Mouse (Mus musculus) spleen, adult 12 weeks (tissue): ENCODE results near the gene Ube2d1.
A peak's percentile ranks its signal among the peaks of the same experiment; 100 is the strongest.

Experiments
- DNase-seq: peaks from one replicate; pipeline ENCODE4 v3.0.0; 2022; ENCODE audit warnings: low spot score

The Ube2d1 gene

DNA sequence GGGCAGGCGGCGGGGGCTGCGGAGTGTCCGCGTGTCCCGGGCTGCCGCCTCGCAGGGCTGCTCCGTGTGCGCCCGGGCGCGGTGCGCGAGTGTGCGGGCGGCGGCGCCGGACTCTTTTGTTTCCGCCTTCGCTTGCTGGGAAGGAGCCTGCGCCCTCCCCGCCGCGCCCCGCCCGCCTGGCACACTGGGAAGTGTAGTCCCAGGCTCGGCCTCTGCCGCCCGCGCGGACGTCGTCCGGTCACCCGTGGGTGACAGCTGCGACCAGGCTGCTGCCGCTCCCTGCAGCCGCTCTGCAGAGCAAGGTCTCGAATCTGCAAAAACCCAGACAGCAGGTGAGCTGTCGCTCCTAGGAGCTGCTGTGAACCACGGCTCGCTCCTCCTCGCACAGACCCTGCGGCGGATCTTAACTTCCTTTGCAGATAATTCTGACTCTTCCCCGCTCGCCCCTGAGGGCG, at the start of gene Ube2d1:
Gene Ube2d1 (minus strand): TSS at position 137 of the 455 bp plus-strand sequence.
- peak; percentile 40 for DNase-seq

DNA sequence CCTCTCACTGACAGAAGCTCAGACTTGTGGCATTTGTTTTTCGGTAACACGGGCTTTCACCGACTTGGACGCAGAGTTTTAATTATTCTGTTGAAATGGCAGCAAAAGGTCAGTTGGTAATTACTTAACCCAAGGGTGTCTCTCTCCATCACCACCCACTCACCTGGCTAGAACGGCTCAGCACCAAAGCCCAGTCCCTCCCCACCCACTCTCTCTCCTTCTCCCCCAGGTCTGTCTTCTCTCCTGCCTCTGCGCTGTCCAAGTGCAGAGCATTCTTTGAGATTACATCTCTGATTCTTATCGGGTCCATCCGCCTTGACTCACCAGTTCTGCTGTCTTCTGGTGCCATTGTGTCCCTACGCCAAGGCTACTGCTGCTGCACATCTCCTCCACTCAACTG, 47.8 kb upstream of the Ube2d1 start:
- DNase-seq, result no peak

DNA sequence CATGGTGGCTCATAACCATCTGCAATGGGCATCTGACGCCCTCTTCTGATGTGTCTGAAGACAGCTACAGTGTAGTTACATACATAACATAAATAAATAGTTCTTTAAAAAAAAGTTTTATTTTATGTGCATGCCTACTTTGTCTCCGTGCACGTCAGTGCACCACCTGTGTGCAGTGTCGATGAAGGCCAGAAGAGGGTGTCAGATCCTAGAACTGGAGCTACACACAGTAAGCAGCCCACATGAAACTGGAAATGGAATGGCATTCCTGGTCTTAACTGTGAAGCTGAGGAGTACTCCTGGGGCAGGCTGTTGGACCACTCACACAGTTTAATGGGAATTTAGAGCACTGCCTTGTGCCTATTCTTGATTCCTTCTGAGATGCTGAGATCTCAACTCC, 47.3 kb upstream of the Ube2d1 start:
- no peak for DNase-seq

DNA sequence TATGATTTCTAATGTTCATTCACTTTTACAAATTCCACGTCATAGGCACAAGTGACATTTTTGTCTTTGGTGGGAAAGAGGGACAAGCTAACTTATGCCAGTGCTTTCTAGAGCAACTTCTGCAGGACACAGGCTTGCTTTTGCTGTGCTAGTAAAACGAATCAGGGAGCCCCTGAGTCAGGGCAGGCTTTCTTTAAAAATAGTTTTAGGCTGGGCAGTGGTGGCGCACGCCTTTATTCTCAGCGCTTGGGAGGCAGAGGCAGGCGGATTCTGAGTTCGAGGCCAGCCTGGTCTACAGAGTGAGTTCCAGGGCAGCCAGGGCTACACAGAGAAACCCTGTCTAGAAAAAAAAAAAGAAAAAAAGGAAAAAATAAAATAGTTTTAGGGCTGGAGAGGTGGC, 46.8 kb upstream of the Ube2d1 start:
- no peak for DNase-seq

DNA sequence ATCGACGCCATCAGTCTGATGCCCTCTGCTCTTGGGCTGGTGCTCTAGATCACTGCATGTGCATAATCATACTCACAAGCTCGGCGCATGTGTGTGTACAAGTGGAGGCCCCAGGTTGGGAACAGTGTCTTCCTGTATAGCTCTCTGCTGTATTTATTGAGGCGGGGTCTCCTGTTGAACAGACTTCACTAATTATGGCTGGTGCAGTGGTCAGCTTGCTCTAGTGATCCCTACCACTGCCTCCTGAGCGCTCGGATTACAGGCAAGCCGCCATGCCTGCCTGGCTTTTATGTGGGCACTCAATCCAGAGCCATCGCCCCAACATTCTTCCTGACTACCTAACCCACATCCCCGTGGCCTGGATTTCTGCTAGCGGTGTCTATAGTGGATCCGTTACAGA, 45.0 kb upstream of the Ube2d1 start:
- no peak for DNase-seq

DNA sequence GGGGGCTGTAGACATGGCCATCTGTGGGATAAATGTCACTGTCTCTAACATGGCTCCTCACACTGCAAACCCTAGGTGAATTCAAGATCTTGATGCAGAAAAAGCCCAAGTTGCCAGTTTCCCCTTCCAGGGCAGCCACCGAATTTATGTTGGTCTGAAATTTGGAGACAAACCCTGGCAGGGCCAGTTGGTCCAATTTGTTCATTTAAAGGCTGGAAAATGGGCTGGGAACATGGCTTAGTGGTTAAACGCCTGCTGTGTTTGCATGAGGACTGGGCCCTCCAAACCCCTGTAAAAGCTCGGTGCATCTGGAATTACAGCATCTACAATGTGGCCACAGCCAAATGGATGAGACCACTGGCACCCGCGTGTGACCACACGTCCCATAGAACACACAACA, 44.2 kb upstream of the Ube2d1 start:
- DNase-seq, result no peak

DNA sequence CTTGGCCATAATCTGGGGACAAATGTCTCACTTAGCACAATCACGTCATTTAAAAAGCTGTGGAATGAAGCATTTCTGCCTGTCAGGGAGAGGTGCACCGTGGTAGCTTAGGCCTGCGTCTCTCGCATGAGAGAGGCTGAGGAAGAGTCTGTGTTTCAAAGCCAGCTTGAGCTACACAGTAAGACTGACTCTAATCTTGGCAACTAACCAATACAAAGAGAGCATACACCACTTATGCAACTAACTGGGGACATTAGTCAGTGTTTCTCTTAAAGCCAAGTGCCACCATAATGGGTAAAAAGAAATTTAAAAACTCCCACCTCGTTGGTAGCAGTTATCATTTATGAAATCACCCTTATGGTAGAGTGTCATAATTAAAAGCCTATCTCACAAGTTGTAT, 43.8 kb upstream of the Ube2d1 start:
- DNase-seq, result no peak

DNA sequence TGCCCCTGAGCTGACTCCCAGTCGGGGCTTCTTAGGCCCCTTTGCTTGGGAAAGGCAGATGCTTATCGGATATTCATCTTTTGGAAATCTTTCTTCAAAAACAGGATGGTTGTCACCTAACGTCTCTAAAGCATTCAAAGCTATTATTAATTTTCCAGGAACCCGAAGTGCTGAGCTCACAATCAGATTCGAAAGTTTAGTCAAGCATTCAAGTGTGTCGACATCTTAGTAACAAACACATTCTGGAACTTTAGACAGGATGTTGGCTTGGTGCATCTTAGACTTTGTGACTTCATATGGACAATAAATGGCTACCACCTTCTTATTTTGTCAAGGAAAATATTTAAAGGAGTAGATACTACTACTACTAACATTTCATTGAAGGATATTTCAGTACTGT, 43.3 kb upstream of the Ube2d1 start:
- DNase-seq, result no peak

DNA sequence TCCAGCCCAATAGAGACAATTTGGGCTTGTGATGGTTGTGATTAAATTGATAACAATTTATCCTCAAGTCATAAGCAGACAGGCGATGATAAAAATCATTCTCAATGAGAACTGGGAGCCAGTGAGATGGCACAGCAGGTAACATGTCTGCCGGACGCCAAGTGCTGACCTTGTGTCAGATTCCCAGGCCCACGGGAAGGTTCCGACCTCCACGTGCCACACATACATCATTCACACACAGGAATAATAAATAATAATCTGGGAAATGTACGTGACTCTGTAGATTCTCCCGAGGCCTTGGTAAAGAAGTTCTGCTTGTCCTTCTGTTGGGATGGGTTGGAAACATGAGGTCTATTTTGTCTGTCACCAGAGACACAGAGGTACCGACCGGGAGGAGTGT, 42.3 kb upstream of the Ube2d1 start:
- DNase-seq, result no peak

DNA sequence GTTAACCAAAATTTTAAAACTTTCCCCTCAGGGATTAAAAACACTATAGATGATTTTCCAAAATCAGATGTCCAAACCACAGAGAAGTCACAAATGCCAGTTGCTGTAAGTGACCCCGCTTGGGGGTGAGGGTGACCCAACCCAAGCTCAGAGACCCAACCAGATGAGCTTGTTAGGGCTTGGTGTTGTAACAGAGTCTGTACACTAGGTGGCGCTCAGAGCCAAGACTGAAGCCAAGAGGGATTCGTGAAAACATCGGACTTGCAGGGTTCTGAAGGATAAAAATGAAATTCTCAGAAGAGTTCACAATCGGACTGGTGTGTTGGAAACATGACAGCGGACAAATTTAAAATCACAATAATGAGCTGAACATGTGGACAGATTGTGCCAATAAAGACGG, 41.7 kb upstream of the Ube2d1 start:
- DNase-seq, result peak; percentile 48

DNA sequence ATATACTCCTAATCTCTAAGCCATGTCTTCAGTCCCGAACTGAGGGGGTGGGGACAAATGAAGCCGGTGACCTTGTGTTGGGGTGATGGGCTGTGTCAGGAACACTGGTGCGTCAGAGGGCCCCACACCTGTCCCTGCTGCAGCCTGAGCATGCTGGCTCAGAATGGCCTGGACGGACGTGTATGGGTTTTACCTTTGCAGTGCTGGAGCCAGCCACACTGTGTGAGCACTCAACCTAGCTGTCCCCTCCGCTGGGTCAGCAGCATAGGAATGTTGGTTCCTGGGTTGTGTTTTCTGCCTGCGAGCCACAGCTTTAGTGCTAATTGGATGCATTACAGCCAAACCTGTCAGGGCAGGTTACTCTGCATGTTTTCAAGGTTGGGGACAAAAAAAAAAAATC, 41.1 kb upstream of the Ube2d1 start:
- DNase-seq, result no peak

DNA sequence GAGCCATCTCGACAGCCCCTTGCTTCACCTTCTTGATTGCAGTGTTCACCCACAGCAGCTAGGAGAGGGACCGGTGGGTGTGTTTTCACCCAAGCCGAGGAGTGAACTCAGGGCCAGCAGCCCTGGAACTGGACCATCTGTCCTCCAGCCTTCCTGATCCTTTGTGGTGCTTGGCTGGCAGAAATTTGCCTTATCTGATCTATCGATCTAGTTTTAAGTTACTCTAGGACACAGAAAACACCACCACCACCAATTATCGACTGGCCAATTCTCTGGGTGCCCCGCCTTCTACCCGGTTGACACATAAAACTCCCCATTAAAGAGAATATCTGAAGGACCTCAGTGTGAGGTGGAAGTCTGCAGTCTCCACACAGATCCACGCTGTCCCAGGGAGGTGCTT, 38.6 kb upstream of the Ube2d1 start:
- no peak for DNase-seq

DNA sequence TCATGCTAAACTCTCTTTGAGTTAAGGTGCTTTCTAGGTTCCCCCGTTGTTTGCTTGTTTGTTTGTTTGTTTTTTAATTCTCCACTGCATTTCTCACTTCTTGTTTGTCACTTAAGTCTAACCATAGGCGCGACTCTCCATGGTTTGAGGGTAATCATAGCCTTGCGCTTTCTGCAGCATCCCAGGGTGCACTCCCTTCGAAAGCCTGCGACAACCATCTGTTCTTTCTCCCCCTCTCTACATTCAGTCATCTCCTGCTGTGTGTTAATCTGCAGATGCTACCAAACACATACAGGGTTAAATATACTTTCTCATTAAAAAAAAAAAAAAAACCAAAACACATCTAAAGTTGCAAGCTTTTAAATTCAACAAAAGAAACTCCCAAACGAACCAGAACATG, 31.4 kb upstream of the Ube2d1 start:
- DNase-seq, result no peak

DNA sequence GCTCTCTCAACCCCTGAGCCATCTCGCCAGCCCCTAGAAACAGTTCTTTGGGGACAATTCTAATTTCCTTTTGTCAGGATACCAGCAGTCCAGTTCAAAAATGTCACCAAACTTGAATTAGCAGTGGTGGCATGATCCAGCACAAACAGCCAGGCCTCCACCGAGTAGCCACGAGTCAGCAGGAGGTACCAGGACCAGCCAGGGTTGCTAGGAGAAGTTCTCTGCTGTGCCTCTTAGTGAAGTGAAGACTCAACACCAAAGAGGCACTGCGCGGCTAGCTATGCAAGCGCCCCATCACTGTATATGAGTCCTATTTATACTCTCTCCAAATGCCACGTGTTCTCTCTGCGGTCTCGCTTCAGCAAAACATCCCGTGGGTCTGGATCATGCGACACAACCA, 31.0 kb upstream of the Ube2d1 start:
- no peak for DNase-seq

DNA sequence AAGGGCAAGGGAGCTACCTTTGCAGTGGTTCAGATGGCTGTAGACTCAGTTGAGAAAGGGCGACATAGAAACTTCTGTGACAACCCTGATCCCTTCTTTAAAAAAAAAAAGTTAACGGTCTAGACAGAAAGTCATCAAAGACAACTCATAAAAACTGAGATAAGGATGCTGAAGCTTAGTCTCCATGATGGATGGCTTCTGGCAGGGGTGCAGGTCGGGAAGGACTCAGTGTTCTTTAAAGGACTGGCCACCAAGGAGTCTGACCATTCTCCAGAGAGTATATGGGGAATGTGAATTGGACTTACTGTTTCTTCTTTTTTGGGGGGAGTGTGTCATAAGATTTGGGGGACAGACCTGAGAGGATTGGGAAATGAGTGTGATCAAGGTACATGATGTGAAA, 29.5 kb upstream of the Ube2d1 start:
- no peak for DNase-seq

DNA sequence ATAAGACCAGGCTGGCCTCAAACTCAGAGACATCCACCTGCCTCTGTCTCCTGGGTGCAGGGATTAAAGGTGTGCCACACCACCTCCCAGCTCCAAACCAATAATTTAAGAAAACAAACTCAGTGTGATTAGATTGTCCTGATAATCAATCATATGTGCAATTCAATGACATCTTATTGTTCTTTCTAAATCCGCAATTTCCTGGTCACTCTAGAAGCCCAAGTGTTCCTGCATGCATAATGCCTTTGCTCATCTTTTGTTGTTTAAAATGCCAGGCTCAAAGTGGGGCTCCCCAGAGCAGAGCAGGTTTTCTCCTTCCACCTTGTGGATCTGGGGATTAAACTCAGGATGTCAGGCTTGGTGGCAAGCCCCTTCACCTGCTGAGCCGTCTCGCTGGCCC, 25.2 kb upstream of the Ube2d1 start:
- DNase-seq, result no peak

DNA sequence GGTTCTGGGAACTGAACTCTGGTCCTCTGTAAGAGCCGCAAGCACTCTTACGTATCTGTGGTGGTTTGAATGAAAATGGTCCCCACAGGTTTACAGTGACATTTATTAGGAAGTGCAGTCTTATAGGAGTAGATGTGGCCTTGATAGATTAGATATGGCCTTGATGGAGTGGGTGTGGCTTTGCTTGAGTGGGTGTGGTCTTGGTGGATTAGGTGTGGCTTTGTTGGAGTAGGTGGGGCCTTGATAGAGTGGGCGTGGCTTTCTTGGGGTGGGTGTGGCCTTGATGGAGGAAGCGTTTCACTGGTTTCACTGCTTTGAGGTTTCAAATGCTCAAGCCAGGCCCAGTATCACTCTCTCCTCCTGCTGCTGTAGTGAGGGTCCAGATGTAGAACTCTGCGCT, 23.1 kb upstream of the Ube2d1 start:
- no peak for DNase-seq

DNA sequence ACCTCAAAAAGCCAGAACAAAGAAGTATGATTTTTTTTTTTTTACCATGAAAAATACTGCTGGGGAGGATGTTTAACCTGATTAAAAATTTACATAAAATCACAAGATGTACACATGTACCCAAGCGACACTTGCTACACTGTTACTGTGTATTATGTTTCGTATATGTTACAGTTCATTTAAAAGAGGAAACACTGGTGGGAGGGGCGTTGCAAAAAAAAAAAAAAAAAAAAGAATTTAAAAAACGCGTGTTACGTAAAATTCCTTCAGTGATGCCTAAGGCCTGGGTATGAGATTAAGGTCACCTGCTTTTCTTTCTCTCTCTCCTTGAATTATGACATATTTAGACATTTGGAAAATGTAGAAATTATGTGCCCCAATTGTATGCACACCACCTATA, 21.7 kb upstream of the Ube2d1 start:
- DNase-seq, result no peak

DNA sequence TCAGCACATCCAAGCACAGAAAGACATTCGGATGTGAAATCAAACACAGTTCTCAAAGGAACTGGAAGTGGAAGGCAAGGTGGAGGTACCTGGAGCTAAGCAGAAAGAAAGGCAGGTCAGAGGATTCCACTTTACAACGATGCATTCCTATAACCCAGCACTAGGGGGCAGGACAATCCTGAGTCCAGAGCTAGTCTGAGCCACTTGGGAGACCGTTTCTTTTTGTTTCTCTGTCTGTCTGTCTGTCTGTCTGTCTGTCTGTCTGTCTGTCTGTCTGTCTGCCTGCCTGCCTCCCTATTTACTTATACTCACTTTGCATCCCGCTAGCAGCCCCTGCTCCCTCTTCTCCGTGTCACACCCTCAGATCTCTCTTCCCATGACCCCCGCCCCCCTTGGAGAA, 21.1 kb upstream of the Ube2d1 start:
- DNase-seq, result peak; percentile 15

DNA sequence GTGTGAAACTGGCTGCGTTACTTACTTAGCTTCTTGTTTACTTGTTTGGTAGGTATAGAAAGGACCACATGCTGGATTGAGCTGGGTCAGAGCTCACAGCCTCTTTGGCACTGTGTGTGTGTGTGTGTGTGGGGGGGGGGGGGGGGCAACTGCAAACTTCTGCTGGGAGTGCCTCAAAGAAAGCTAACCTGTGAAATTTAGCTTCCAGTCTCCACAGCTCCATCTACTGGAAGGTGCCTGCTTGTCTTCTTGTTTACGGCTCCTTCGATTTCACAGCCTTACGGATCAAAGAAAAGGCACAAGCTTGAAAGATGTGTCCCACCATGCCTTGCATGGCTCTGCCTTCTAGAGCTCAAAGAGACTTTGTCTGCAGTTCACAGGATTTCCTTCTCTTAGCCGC, 17.4 kb upstream of the Ube2d1 start:
- no peak for DNase-seq

DNA sequence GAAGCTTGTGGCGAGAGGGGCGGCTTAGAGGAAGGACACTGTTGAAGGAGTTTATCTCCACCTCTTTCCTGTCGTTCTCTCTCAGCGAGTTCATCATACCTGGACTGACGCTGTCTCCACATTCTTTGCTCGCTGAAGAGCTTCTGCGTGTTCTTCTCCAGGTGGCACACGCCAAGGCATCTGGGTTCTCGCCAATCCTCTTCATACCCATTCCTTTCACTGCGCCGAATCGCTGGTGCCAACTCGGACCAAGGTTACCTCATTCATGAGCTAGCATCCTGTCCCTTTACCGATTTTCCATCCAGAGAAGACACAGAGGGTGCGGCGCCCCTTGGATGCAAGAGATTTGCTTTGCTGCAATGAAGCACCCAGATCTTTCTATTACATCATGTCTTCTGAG, 15.1 kb upstream of the Ube2d1 start:
- DNase-seq, result no peak

DNA sequence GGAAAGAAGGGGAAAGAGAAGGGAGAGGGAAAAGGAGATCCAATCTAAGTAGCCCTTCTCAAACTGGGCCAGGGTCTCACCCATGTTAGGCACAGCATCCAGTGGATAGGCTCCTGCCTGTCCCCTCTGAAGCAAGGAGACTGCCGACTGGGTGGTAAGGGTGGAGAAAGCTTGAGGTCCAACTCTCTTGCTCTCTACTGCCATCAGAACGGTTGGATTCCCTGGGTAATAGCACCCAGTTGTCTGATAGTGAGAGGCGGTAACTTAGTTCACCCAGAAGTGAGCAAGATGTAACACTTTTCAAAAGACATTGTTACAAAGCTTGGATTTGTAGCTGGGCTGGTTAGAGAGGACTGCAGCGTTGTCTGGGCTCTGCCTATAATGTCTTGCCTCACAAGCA, 8.2 kb upstream of the Ube2d1 start:
- DNase-seq, result no peak

DNA sequence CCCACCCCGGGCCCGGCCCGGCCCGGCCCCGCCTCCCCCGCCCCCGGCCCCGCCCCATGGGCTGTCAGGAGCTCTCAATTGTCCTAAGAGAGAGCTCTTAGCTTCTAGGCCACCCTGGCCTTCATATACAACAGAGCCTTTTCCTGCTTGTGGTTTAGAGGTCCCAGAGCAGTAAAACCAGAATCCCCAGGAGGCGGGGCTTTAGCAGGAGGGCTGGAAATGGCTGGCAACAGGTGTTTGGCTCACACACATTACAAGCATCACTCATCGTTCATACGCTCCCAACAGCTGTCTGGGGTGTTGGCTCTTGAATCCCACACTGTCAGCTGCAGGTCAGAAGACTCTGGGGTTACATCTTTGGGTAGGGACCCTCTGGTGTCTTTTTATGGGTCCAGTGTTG, 7.2 kb upstream of the Ube2d1 start:
- DNase-seq, result no peak

DNA sequence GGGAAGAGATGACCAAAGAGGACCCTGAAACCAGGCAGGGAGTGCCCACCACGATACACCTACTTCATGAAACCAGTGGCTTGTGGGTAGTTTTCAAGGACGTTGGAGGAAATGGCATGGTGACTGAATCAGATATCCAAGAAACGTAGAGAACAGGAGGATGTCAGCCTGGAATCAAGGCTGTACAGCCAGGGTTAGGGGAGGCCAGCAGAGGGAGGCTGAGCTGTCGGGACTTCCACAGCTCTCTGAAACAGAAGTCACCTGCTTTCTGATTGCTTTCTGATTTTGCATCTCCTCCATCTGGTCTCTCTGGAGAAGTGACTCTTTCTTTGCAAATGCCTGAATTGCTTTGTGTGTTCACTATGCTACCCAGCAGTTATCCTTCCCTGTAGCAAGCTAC, 6.7 kb upstream of the Ube2d1 start:
- no peak for DNase-seq

DNA sequence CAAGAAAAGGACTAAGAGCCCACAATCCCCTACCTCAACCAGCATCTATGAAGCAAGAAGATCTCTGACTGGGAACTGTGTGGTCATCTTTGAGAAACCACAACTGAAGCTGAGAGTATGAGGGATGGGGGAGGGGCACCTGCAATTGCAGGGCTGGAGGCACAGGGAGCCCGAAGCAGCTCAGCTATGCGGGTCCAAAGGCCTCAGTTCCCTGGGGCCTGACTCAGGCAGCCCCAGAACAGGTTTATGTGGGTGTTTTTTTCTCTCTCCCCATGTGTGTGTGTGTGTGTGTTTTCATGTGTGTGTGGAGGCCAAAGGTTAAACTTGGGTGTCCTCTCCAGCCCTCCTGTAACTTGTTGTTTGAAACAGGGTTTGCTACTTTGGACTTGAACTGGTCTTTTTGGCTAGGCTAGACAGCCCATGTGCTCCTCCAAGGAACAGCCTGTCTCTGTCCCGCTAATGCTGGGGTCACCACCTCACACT, 6.2 kb upstream of the Ube2d1 start:
- no peak for DNase-seq
